Mouse (Mus musculus): ENCODE data around the gene Mboat2. TPM values are rescaled to one million over a fixed set of nuclear protein-coding genes. Genes with fewer than 3 reads are reported as not detected.

The Mboat2 gene
- polyA plus RNA-seq, 1 experiment from 2014 or later: 34.4 TPM

DNA sequence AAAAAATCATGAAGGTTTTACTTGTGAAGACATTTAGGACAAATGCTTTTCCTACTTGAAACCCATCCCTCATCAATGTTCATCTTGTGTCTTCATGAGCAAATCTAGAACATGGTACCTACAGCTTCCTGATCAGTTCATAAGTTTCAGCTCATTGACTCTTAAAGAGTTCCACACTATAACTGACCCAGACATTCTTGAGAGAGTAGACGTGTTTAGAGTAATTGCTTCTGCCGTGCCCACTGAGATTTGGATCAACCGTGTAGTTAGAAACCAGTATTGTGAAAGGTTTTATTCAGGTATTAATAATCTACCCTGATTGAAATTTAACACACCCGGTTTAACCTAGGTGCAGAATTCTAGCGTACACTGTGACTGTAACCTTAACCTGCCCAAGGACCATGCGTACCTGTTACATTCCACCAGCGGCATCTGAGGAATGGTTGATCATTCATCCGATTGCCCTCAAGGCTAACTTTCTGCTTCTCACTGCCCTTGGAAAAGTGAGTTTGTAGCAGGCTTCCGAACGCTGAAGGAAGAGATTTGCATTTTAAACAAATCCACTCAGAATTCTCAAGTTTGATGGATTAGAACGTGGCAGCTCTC is 131.8 kb downstream of the Mboat2 start:
- Histone ChIP-seq H3K9ac (ENCODE audit: low read length) (no peak overlapping the region), H3K4me3 (ENCODE audit: control insufficient read depth in 1 of 2, insufficient read depth in 1 of 2, low read depth in 1 of 2, low read length in 2 of 2) (no peak overlapping the region), H3K4me2 (ENCODE audit: low read length) (no peak overlapping the region), H3K27me3 (ENCODE audit: control insufficient read depth, insufficient read depth, low read length) (no peaks in the 10 kb centered on the region), H3K36me3 (ENCODE audit: control insufficient read depth, insufficient read depth, low read length) (no peaks in the 10 kb centered on the region; the same call in 1 of the 2 replicates), H3K9me3 (ENCODE audit: control insufficient read depth, low read length) (no peaks in the 10 kb centered on the region), H3K27ac (replicated peaks in 1 of 2; ENCODE audit: control insufficient read depth in 1 of 2, insufficient read depth in 1 of 2, low read depth in 2 of 2, low read length in 2 of 2) (no peak overlapping the region), H3K4me1 (ENCODE audit: control insufficient read depth in 2 of 2, insufficient read depth in 2 of 2, low read length in 2 of 2) (peaks cover 3 to 12% of the 10 kb centered on the region in 2 experiments)
- no peak for ATAC-seq (ENCODE audit: insufficient number of reproducible peaks, insufficient read depth, low FRiP score, low read depth)
- WGBS: 80% methylated on average over 11 of the region's 11 CpGs

DNA sequence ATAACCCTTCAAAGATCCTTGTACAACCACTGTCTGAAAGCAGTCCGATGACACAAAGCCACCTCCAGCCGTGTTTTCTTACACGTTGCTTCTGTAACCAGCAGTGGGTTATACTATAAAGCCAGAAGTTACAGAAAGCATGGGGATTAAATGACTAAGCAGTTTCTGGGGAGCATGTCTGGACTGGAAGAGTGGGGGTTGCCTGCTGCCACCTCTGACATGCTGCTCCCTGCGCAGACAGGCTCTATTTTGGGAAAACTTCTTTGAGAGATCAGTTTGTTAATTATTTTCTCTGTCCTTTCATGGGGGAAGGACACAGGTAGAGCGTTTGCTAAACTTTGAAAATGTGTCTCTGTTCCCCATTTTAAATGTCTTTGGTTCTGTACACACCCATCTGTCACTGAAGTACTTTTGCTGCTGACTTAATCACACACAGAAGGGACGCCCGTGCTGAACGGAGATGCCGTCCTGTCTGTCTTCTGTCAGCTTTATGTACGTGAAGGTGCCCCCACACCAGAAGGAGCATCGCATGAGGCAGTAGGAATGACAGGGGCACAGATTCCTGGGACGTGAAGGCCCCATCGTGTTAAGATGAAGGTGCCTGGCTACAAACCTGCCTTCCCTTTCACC is 132.8 kb downstream of the Mboat2 start:
- no peak for ATAC-seq (ENCODE audit: insufficient number of reproducible peaks, insufficient read depth, low FRiP score, low read depth)
- Histone ChIP-seq H3K27ac (replicated peaks in 1 of 2; ENCODE audit: control insufficient read depth in 1 of 2, insufficient read depth in 1 of 2, low read depth in 2 of 2, low read length in 2 of 2) (peak overlapping the region; percentile 75 to 87), H3K4me3 (ENCODE audit: control insufficient read depth in 1 of 2, insufficient read depth in 1 of 2, low read depth in 1 of 2, low read length in 2 of 2) (peak overlapping the region; percentile 27 to 35), H3K27me3 (ENCODE audit: control insufficient read depth, insufficient read depth, low read length) (no peaks in the 10 kb centered on the region), H3K9me3 (ENCODE audit: control insufficient read depth, low read length) (no peaks in the 10 kb centered on the region), H3K36me3 (ENCODE audit: control insufficient read depth, insufficient read depth, low read length) (no peaks in the 10 kb centered on the region; the same call in 1 of the 2 replicates), H3K4me1 (ENCODE audit: control insufficient read depth in 2 of 2, insufficient read depth in 2 of 2, low read length in 2 of 2) (peaks cover 3 to 12% of the 10 kb centered on the region in 2 experiments), H3K9ac (ENCODE audit: low read length) (peak overlapping the region; percentile 55), H3K4me2 (ENCODE audit: low read length) (peak overlapping the region; percentile 61)
- 30% methylated on average over 13 of the region's 13 CpGs for WGBS

DNA sequence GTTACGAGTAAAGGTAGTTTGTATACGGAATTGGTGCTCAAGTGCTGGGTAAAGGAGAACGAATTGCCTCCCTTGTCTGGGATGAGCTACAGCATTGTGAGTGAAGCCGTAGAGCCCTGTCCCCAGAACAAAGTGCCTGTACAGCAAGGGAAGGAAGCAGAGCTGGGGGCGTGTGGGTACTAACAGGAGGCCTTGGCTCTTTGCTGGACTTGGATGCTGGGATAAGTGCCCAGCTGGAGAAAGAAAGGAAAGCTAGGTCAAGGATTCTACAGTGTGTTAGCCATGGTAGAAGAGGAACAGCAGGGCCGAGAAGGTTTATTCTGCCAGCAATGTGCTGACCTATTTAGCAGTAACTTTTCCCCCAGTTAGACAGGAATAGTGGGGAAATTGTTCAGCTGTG is 134.7 kb downstream of the Mboat2 start:
- 84% methylated on average over 6 of the region's 6 CpGs for WGBS
- H3K4me1 ChIP-seq (ENCODE audit: control insufficient read depth in 2 of 2, insufficient read depth in 2 of 2, low read length in 2 of 2): peaks cover 3 to 12% of the 10 kb centered on the region in 2 experiments
- no peak overlapping the region for H3K4me2 ChIP-seq (ENCODE audit: low read length)
- no peak overlapping the region for H3K27ac ChIP-seq (replicated peaks in 1 of 2; ENCODE audit: control insufficient read depth in 1 of 2, insufficient read depth in 1 of 2, low read depth in 2 of 2, low read length in 2 of 2)
- H3K9ac ChIP-seq (ENCODE audit: low read length): no peak overlapping the region
- no peaks in the 10 kb centered on the region for H3K36me3 ChIP-seq (ENCODE audit: control insufficient read depth, insufficient read depth, low read length)
- no peaks in the 10 kb centered on the region for H3K9me3 ChIP-seq (ENCODE audit: control insufficient read depth, low read length)
- no peaks in the 10 kb centered on the region for H3K27me3 ChIP-seq (ENCODE audit: control insufficient read depth, insufficient read depth, low read length)
- H3K4me3 ChIP-seq (ENCODE audit: control insufficient read depth in 1 of 2, insufficient read depth in 1 of 2, low read depth in 1 of 2, low read length in 2 of 2): no peak overlapping the region
- no peak for ATAC-seq (ENCODE audit: insufficient number of reproducible peaks, insufficient read depth, low FRiP score, low read depth)

DNA sequence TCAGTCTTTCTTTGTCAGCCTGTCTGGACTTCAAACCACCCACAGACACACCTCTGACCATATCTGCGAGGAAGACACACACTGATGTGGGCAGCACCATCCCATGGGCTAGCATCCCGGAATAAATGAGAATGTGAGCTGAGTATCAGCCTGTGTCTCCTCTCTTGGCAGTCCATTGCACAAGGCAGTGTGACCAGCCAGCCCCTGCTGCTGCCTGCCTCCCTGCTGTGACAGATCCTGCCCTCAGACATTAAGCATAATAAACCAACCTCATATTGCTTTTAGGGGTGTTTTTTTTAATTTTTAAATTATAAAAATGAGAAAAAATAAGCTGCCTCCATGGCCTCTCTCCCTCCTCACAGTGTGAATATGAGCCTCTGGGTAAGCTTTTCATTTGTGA is 135.4 kb downstream of the Mboat2 start:
- H3K9ac ChIP-seq (ENCODE audit: low read length): no peak overlapping the region
- no peak overlapping the region for H3K4me3 ChIP-seq (ENCODE audit: control insufficient read depth in 1 of 2, insufficient read depth in 1 of 2, low read depth in 1 of 2, low read length in 2 of 2)
- no peak overlapping the region for H3K4me2 ChIP-seq (ENCODE audit: low read length)
- no peak for ATAC-seq (ENCODE audit: insufficient number of reproducible peaks, insufficient read depth, low FRiP score, low read depth)
- 85% methylated on average over 2 of the region's 2 CpGs for WGBS
- no peaks in the 10 kb centered on the region for H3K36me3 ChIP-seq (ENCODE audit: control insufficient read depth, insufficient read depth, low read length)
- peaks cover 3 to 12% of the 10 kb centered on the region in 2 experiments for H3K4me1 ChIP-seq (ENCODE audit: control insufficient read depth in 2 of 2, insufficient read depth in 2 of 2, low read length in 2 of 2)
- H3K9me3 ChIP-seq (ENCODE audit: control insufficient read depth, low read length): no peaks in the 10 kb centered on the region
- H3K27ac ChIP-seq (replicated peaks in 1 of 2; ENCODE audit: control insufficient read depth in 1 of 2, insufficient read depth in 1 of 2, low read depth in 2 of 2, low read length in 2 of 2): no peak overlapping the region
- no peaks in the 10 kb centered on the region for H3K27me3 ChIP-seq (ENCODE audit: control insufficient read depth, insufficient read depth, low read length)

DNA sequence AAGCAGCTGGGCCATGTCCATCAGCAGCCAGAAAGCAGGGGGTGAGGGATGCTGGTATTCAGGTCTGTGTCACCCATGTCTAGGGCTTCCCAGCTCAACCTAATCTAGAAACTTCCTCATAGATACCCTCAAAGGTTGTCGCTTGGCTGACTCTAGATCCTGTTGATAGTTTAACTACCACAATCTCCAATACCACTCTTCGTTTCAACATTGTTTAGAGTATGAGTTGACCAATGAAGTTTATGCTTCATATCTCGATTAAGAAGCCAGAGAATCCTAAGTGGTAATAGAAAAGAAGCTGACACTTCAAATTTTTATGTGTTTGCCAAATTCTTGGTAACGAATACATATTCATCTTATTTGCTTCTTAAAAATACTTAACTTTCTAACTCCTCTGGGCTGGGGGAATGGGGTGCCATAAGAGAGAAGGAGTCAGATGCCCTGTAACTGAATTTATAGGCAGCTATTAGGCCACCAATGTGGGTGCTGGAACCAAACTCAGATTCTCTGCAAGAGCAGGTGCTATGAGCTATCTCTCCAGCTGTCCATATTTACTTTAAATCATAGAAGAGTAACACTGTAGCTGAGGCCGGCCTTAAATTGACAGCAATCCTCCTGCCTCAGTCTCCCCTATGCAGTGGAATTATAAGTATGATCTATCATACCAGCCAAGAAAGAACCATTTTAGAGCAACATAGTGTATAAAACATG is 141.0 kb downstream of the Mboat2 start:
- ATAC-seq (ENCODE audit: insufficient number of reproducible peaks, insufficient read depth, low FRiP score, low read depth): no peak
- WGBS: 84% methylated on average over 5 of the region's 5 CpGs
- Histone ChIP-seq H3K9ac (ENCODE audit: low read length) (no peak overlapping the region), H3K4me3 (ENCODE audit: control insufficient read depth in 1 of 2, insufficient read depth in 1 of 2, low read depth in 1 of 2, low read length in 2 of 2) (no peak overlapping the region), H3K4me2 (ENCODE audit: low read length) (no peak overlapping the region), H3K27ac (replicated peaks in 1 of 2; ENCODE audit: control insufficient read depth in 1 of 2, insufficient read depth in 1 of 2, low read depth in 2 of 2, low read length in 2 of 2) (no peak overlapping the region; a peak in 1 of 4 replicates), H3K4me1 (ENCODE audit: control insufficient read depth in 2 of 2, insufficient read depth in 2 of 2, low read length in 2 of 2) (peaks cover 4 to 18% of the 10 kb centered on the region in 2 experiments; a peak in 3 of 4 replicates), H3K36me3 (ENCODE audit: control insufficient read depth, insufficient read depth, low read length) (no peaks in the 10 kb centered on the region), H3K9me3 (ENCODE audit: control insufficient read depth, low read length) (no peaks in the 10 kb centered on the region), H3K27me3 (ENCODE audit: control insufficient read depth, insufficient read depth, low read length) (no peaks in the 10 kb centered on the region)

DNA sequence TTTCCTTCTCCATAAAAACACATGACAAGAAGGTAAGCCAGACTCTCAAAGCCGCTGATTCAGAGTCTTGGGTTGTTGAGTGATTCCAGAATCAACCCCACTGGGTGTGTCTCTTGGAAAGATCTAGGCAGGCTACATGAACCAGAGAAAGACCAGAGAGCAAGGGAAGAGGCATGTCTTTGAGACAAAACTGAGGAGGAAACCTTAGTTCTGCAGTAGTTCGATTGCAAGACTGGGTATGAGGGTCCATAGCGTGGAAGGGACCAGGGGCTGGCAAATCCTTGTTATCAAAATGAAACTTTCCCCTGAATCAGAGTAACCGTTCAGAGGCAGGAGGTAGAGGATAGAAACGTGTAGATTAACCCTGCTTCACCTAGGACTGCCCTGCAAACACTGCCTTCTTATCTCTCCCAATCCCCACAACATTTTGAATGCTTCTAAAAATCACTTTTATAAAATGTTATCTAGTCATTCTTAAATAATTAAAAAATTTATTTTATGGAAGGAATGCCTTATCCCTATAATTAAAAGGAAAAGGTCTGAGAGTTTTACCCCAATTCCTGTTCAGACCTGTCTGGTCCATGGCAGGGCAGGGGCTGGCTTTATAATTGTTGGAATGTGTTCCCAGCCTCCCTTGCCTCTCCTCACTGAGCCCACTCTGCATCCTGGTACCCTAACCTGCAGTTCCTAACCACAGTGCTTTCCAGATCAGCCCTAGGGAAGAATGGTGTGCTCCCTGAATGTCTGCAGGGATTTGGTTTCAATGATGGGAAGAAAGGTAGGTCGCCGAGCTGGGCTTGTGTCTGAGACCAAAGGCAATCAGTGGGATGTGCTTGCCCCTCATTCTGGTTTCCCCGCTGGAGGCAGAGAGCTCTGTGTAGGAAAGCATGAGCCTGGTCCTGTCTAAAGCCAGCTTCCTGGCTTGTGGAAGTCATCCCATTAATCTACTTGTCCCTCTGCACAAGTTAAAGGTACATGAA is 142.0 kb downstream of the Mboat2 start:
- Histone ChIP-seq H3K36me3 (ENCODE audit: control insufficient read depth, insufficient read depth, low read length) (peaks cover 6% of the 10 kb centered on the region; the same call in 1 of the 2 replicates), H3K4me1 (ENCODE audit: control insufficient read depth in 2 of 2, insufficient read depth in 2 of 2, low read length in 2 of 2) (peaks cover 6 to 24% of the 10 kb centered on the region in 2 experiments; a peak in 3 of 4 replicates), H3K27me3 (ENCODE audit: control insufficient read depth, insufficient read depth, low read length) (no peaks in the 10 kb centered on the region), H3K9me3 (ENCODE audit: control insufficient read depth, low read length) (no peaks in the 10 kb centered on the region), H3K4me3 (ENCODE audit: control insufficient read depth in 1 of 2, insufficient read depth in 1 of 2, low read depth in 1 of 2, low read length in 2 of 2) (no peak overlapping the region), H3K27ac (replicated peaks in 1 of 2; ENCODE audit: control insufficient read depth in 1 of 2, insufficient read depth in 1 of 2, low read depth in 2 of 2, low read length in 2 of 2) (no peak overlapping the region), H3K9ac (ENCODE audit: low read length) (no peak overlapping the region), H3K4me2 (ENCODE audit: low read length) (no peak overlapping the region)
- ATAC-seq (ENCODE audit: insufficient number of reproducible peaks, insufficient read depth, low FRiP score, low read depth): no peak
- 60% methylated on average over 8 of the region's 8 CpGs for WGBS

DNA sequence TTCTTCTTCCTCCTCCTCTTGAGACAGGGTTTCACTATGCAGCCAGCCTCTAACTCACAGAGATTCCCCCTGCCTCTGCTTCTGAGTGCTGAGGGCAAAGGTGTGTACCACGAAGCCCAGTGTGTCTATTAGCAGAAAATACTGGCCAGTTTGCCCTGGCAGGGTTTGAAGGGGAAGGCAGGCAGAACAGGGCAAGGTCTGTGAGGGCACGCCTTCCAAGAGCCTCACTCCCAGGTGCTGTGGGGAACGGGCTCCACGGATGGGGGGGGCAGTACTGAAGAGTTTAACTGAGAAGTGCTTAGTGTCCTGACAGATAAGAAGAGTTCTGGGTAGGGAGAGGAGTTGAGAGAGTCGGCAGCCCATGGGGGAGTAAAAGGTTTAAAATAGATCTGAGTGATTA is 142.9 kb downstream of the Mboat2 start:
- H3K27ac ChIP-seq (replicated peaks in 1 of 2; ENCODE audit: control insufficient read depth in 1 of 2, insufficient read depth in 1 of 2, low read depth in 2 of 2, low read length in 2 of 2): no peak overlapping the region
- WGBS: 30% methylated on average over 5 of the region's 5 CpGs

More for the DNA sequence above, 142.9 kb downstream of the Mboat2 start:
- Histone ChIP-seq H3K9me3 (ENCODE audit: control insufficient read depth, low read length) (no peaks in the 10 kb centered on the region), H3K27me3 (ENCODE audit: control insufficient read depth, insufficient read depth, low read length) (no peaks in the 10 kb centered on the region), H3K4me2 (ENCODE audit: low read length) (no peak overlapping the region), H3K9ac (ENCODE audit: low read length) (no peak overlapping the region), H3K36me3 (ENCODE audit: control insufficient read depth, insufficient read depth, low read length) (peaks cover 6% of the 10 kb centered on the region; the same call in 1 of the 2 replicates), H3K4me3 (ENCODE audit: control insufficient read depth in 1 of 2, insufficient read depth in 1 of 2, low read depth in 1 of 2, low read length in 2 of 2) (no peak overlapping the region), H3K4me1 (ENCODE audit: control insufficient read depth in 2 of 2, insufficient read depth in 2 of 2, low read length in 2 of 2) (peaks cover 6 to 24% of the 10 kb centered on the region in 2 experiments; a peak in 3 of 4 replicates)
- ATAC-seq (ENCODE audit: insufficient number of reproducible peaks, insufficient read depth, low FRiP score, low read depth): no peak

Data from heart, embryonic 14.5 days (tissue).